Mouse (Mus musculus) left cerebral cortex, adult 2 months (tissue): ENCODE data around the gene Tspan4. TPM values are rescaled to one million over a fixed set of nuclear protein-coding genes. Genes with fewer than 3 reads are reported as not detected.
A peak's percentile ranks its signal among the peaks of the same experiment; 100 is the strongest.

Experiments
- DNase-seq, 2 experiments: peaks; one replicate each; pipeline ENCODE4 v3.0.0; 2021 to 2022; ENCODE audit warnings: low spot score in 2 of 2, mixed read lengths in 1 of 2; ENCODE audit errors: extremely low spot score in 1 of 2
- H3K27ac ChIP-seq: fragments of 200-600 bp; 2 replicates; pipeline ENCODE4 v1.8.1; 2022
- H3K4me3 ChIP-seq: fragments of 200-600 bp; 2 replicates; pipeline ENCODE4 v1.8.1; 2022
- CTCF ChIP-seq: fragments of 200-600 bp; IDR thresholded peaks from 2 replicates; pipeline ENCODE4 v1.8.1; 2022; ENCODE audit warnings: antibody characterized with exemption, mild to moderate bottlenecking, moderate library complexity
- intact Hi-C: fragments of 180-260 bp; cut with DNase I; formaldehyde crosslinking; loops from one replicate; pipeline ENCODE4 v1.15.1; 2025
- total RNA-seq, 2 experiments: library from RNA; stranded (reverse); gene quantifications; 2 replicates each; pipeline ENCODE4 v1.2.3; 2021

Tspan4 gene
- total RNA-seq, 2 experiments from 2014 or later = 13.7 to 14.4 TPM

GRCm38 (mm10) chr7:141484186-141485120, 9.4 kb downstream of the Tspan4 start:
- Histone ChIP-seq H3K4me3 (no peak overlapping the region), H3K27ac (no peak overlapping the region)
- intact Hi-C loops = no loop called here
- DNase-seq = no peak
- TF ChIP-seq CTCF = no peak

- Histone ChIP-seq H3K4me3 (no peak overlapping the region), H3K27ac (no peak overlapping the region)
- peak in 1 of 2 experiments; percentile 6 for DNase-seq
- intact Hi-C loops = no loop called here
- TF ChIP-seq CTCF = no peak
Observed at GRCm38 (mm10) chr7:141485186-141485585, 10.1 kb downstream of the Tspan4 start.

GRCm38 (mm10) chr7:141485606-141486005, 10.6 kb downstream of the Tspan4 start:
- no peak overlapping the region for H3K27ac ChIP-seq
- no peak for TF ChIP-seq CTCF
- H3K4me3 ChIP-seq = no peak overlapping the region
- DNase-seq = peak in 1 of 2 experiments; percentile 7
- intact Hi-C loops = no loop called here

GRCm38 (mm10) chr7:141486239-141486638, 11.2 kb downstream of the Tspan4 start:
- intact Hi-C loops = no loop called here
- no peak overlapping the region for H3K4me3 ChIP-seq
- no peak for TF ChIP-seq CTCF
- H3K27ac ChIP-seq = no peak overlapping the region
- DNase-seq = no peak

- DNase-seq = peak in 1 of 2 experiments; percentile 7
- no peak overlapping the region for H3K27ac ChIP-seq
- intact Hi-C loops = no loop called here
- TF ChIP-seq CTCF = no peak
- H3K4me3 ChIP-seq = no peak overlapping the region
Observed at GRCm38 (mm10) chr7:141487141-141487540, 12.1 kb downstream of the Tspan4 start.

- no peak for DNase-seq
- intact Hi-C loops = no loop called here
- Histone ChIP-seq H3K4me3 (no peak overlapping the region), H3K27ac (no peak overlapping the region)
- peak; percentile 31 for TF ChIP-seq CTCF
Observed at GRCm38 (mm10) chr7:141491151-141491550, 16.1 kb downstream of the Tspan4 start.

- Histone ChIP-seq H3K4me3 (no peak overlapping the region), H3K27ac (no peak overlapping the region)
- intact Hi-C loops = no loop called here
- no peak for TF ChIP-seq CTCF
- DNase-seq = no peak
Observed at GRCm38 (mm10) chr7:141492738-141493137, 17.7 kb downstream of the Tspan4 start.

GRCm38 (mm10) chr7:141493729-141494128, 18.7 kb downstream of the Tspan4 start:
- intact Hi-C loops = no loop called here
- TF ChIP-seq CTCF = no peak
- Histone ChIP-seq H3K27ac (no peak overlapping the region), H3K4me3 (no peak overlapping the region)
- no peak for DNase-seq

- no peak overlapping the region for H3K4me3 ChIP-seq
Observed at GRCm38 (mm10) chr7:141495379-141495778, 20.3 kb downstream of the Tspan4 start.

GRCm38 (mm10) chr7:141495940-141496339, 20.9 kb downstream of the Tspan4 start:
- Histone ChIP-seq H3K4me3 (no peak overlapping the region), H3K27ac (no peak overlapping the region)
- intact Hi-C loops = no loop called here
- DNase-seq = no peak
- TF ChIP-seq CTCF = no peak

More at GRCm38 (mm10) chr7:141495379-141495778, 20.3 kb downstream of the Tspan4 start:
- intact Hi-C loops = no loop called here
- no peak for DNase-seq
- H3K27ac ChIP-seq = no peak overlapping the region
- TF ChIP-seq CTCF = no peak

GRCm38 (mm10) chr7:141497600-141497999, 22.6 kb downstream of the Tspan4 start:
- no peak overlapping the region for H3K27ac ChIP-seq
- TF ChIP-seq CTCF = no peak
- H3K4me3 ChIP-seq = no peak overlapping the region
- intact Hi-C loops = no loop called here
- DNase-seq = no peak

GRCm38 (mm10) chr7:141501820-141502555, 26.9 kb downstream of the Tspan4 start:
- TF ChIP-seq CTCF = no peak
- intact Hi-C loops = no loop called here
- no peak for DNase-seq
- H3K27ac ChIP-seq = no peak overlapping the region
- no peak overlapping the region for H3K4me3 ChIP-seq
